Mouse (Mus musculus) cortical plate, adult 2 months (tissue): ENCODE measurements around the gene Magi1. TPM values are rescaled to one million over a fixed set of nuclear protein-coding genes. Genes with fewer than 3 reads are reported as not detected.
A peak's percentile ranks its signal among the peaks of the same experiment; 100 is the strongest.
"Not testable (repeated sequence)": the region's sequence is repeated elsewhere in the genome, so short reads cannot be mapped to it uniquely, and the experiment has no call there.

Source experiments
- H3K27ac ChIP-seq: fragments of 200-500 bp; 2 replicates; pipeline ENCODE4 v1.5.1; 2012; ENCODE audit warnings: low read length, control low read depth, inconsistent platforms; ENCODE audit not compliant: insufficient read depth
- H3K4me1 ChIP-seq: fragments of 200-500 bp; 2 replicates; pipeline ENCODE4 v1.6.1; 2011; ENCODE audit warnings: low read length; ENCODE audit not compliant: control insufficient read depth, insufficient read depth
- H3K4me3 ChIP-seq: fragments of 200-500 bp; 2 replicates; pipeline ENCODE4 v1.5.1; 2011; ENCODE audit warnings: mild to moderate bottlenecking, low read length, control low read depth; ENCODE audit not compliant: insufficient read depth
- CTCF ChIP-seq: fragments of 200-500 bp; IDR thresholded peaks from 2 replicates; pipeline ENCODE4 v1.5.1; 2011; ENCODE audit warnings: mild to moderate bottlenecking, control low read depth, low read length; ENCODE audit not compliant: insufficient read depth; ENCODE audit errors: extremely low read depth
- POLR2A ChIP-seq: fragments of 200-500 bp; IDR thresholded peaks from 2 replicates; pipeline ENCODE4 v1.6.1; 2011; ENCODE audit warnings: mild to moderate bottlenecking, low read length, control low read depth; ENCODE audit not compliant: insufficient read depth; ENCODE audit errors: extremely low read depth
- polyA plus RNA-seq: library from polyadenylated mRNA; depleted of rRNA; stranded (reverse); fragments of >200 nt; gene quantifications from 2 replicates; pipeline ENCODE4 v1.2.3, GENCODE M21; 2012

Magi1 gene
- polyA plus RNA-seq, 1 experiment, result 39.5 TPM

DNA sequence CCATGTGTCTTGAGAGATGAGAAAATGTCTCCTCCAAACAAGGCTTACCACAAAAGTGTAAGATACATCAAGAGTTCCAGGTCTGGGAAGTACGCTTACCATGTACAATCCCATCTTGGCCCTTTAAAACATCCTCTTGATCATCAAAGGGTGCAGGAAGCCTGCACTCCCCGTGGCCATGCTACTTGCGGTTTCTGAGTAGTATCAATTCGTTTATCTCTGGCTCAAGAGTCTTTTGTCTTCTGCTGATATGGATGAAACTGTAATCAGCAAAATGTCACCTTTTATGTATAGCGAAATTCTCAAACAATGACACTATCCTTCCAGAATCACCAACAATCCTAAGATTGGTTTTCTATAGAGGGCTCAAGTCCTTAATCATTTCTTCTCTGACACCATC, 261.3 kb downstream of the Magi1 start:
- no peak overlapping the region for H3K27ac ChIP-seq
- no peak for TF ChIP-seq CTCF
- no peak for TF ChIP-seq POLR2A
- no peaks in the 10 kb centered on the region for H3K4me1 ChIP-seq
- no peak overlapping the region for H3K4me3 ChIP-seq

DNA sequence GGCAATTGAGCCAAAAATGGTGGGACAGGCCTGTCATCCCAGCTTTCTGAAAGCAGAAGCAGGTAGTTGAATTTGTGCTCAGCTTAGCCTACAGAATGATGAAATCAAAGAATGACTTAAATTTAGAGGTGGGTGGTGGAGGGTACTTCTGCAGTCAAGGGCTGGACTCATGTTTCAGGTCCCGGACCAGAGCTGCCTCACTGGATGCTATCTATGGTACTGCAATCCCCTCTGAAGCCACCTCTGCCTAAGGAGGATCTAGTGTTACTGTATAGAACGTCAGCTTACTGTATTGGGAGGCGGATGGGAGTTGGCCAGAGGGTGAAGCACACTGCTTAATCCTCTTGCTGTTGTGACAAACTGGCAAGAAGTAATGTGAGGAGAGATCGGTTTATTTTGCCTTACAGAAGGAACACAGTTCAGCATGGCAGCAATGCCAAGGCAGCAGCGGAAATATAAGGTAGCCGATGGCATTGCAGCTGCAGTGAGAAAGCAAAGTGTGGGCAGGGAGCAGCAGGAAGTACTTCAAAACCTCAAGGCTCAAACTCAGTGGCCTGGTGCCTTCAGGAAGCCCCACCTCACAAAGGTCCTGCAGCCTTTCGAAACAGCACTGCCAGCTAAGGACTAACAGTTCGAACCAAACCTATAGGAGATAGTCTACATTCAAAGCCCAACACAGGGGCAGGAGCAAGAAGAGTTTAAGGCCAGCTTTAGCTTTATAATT, 262.3 kb downstream of the Magi1 start:
- H3K4me1 ChIP-seq, result no peaks in the 10 kb centered on the region
- no peak overlapping the region for H3K4me3 ChIP-seq
- TF ChIP-seq CTCF, result no peak
- no peak for TF ChIP-seq POLR2A
- no peak overlapping the region for H3K27ac ChIP-seq

DNA sequence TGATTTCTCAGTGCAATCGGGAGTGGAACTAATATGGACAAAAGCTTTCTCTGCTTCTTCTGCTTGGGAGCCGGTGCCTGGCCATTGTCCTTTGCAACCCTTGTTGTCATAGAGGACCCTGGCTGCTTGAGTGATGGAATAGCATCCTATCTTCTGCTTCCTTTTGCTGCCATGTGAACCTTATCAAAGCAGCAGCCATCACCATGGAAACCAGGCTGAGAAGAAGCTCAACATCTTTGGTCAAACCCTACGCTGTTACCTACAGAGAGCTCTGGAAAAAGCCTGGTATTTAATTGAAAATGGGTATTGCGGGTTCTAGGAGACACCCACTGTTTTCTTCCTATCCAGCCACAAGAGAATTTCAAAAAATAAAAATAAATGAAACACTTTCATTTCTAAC, 263.2 kb downstream of the Magi1 start:
- Histone ChIP-seq H3K27ac (no peak overlapping the region), H3K4me3 (no peak overlapping the region), H3K4me1 (no peaks in the 10 kb centered on the region)
- TF ChIP-seq CTCF (no peak), POLR2A (no peak)

DNA sequence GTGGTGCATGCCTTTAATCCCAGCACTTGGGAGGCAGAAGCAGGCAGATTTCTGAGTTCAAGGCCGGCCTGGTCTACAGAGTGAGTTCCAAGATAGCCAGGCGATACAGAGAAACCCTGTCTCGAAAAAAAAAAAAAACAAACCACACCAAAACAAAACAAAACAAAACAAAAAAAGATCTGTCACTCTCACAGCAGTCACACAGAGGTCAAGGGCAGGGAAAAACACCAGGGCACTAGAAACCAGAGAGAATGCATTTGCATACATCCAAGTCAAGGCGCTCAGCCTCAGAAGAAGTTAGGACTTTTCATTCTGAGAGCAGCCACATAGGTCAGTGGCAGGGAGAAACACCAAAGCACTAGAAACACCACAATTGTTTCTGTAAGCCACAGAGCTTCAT, 263.8 kb downstream of the Magi1 start:
- no peaks in the 10 kb centered on the region for H3K4me1 ChIP-seq
- H3K4me3 ChIP-seq, result no peak overlapping the region
- TF ChIP-seq POLR2A, result no peak
- no peak for TF ChIP-seq CTCF
- H3K27ac ChIP-seq, result no peak overlapping the region

DNA sequence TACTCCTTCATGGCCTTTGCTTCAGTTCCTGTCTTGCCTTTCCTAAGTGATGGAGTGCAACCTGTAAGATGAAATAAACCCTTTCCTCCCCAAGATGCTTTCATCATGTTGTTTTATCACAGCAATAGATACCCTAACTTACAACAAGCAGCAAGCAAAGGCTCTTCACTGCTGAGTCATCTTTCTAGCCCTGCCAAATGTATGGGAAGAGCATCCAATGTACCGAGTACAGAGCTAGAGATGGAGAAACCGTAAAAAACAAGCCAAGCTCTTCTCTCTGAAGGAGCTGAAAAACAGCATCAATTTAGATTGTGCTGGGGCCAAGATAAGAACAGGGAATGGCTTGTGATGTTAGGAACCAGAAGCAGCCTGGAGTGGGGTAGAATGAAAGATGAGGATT, 270.0 kb downstream of the Magi1 start:
- Histone ChIP-seq H3K27ac (0 out of 2 replicates have a peak overlapping the region, but pooled peaks have one; percentile 17), H3K4me1 (peaks cover 3% of the 10 kb centered on the region; the same call in 1 of the 2 replicates), H3K4me3 (no peak overlapping the region)
- TF ChIP-seq POLR2A, result no peak
- no peak for TF ChIP-seq CTCF

DNA sequence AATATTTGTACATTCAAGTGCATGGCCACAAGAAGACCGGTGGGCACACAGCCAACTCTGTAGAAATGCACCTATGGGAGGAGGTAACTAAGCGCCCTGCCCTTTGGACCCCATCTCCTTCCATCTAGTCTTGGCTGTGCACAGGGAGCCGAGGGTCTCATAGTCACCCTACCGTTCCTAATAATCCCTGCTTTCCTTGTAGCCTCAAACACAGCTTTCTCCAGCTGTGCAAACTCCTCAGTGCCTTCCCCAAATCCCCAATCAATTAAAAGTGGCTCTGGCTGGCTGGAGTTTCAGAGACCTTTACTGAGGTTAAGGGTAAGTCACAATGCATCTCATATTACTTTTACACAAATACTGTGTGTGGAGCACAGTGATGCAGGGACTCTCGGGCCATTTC, 271.8 kb downstream of the Magi1 start:
- peaks cover 3% of the 10 kb centered on the region; the same call in 1 of the 2 replicates for H3K4me1 ChIP-seq
- no peak overlapping the region for H3K4me3 ChIP-seq
- no peak for TF ChIP-seq CTCF
- TF ChIP-seq POLR2A, result no peak
- no peak overlapping the region for H3K27ac ChIP-seq

DNA sequence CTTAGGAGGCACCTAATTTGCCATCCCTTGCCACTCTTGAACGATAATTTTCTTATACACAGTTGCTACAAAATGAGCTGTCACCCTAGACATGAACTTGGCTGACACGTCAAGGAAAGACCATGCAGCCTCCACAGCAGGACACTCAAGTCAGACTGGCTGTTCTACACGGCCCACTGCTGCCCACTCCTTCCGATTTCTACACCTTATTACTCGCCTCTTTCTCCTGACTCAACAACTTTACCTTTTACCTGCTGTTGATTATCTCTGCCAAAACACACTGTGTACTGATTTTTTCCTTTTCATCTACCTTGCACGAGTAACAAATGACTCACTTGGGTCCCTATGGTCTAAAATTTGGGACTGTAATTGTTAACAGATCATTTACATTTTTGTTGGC, 272.2 kb downstream of the Magi1 start:
- TF ChIP-seq CTCF (no peak), POLR2A (no peak)
- H3K4me3 ChIP-seq, result no peak overlapping the region
- H3K27ac ChIP-seq, result no peak overlapping the region
- H3K4me1 ChIP-seq, result peaks cover 3% of the 10 kb centered on the region; the same call in 1 of the 2 replicates

DNA sequence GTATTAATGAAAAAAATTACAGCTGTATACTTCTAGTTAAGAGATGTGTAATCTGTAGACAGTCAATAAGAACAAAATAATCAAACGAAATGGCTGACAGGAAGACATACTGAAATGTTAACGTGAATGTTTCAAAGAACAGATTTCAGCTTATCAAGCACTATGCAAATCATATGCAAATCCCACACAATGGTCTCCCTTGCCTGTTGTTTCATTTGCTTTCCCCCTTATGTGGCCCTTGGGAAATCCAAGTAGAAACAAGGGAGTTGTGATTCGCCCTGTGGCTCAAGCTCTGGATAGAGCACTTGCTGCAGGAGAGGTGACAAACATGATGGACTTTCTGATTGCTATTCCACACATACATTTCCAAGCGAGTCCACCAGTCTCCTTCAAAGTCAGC, 275.1 kb downstream of the Magi1 start:
- TF ChIP-seq POLR2A (no peak), CTCF (no peak)
- H3K4me1 ChIP-seq, result peaks cover 1% of the 10 kb centered on the region; the same call in 1 of the 2 replicates
- H3K27ac ChIP-seq, result no peak overlapping the region
- H3K4me3 ChIP-seq, result no peak overlapping the region

DNA sequence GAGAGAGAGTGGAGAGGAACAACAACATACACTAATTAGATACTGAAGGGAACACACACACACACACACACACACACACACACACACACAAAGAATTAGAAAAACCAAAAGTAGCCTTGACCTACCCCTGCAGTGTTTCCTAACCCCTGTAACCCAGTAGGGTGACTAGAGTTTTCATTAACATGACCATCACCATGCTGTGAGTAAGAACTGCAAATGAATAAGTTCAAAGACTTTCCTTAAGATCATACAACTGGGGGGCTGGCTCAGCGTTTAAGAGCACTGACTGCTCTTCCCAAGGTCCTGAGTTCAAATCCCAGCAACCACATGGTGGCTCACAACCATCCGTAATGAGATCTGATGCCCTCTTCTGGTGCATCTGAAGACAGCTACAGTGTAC, 280.1 kb downstream of the Magi1 start:
- H3K4me3 ChIP-seq, H3K27ac ChIP-seq, H3K4me1 ChIP-seq: not testable (repeated sequence)

DNA sequence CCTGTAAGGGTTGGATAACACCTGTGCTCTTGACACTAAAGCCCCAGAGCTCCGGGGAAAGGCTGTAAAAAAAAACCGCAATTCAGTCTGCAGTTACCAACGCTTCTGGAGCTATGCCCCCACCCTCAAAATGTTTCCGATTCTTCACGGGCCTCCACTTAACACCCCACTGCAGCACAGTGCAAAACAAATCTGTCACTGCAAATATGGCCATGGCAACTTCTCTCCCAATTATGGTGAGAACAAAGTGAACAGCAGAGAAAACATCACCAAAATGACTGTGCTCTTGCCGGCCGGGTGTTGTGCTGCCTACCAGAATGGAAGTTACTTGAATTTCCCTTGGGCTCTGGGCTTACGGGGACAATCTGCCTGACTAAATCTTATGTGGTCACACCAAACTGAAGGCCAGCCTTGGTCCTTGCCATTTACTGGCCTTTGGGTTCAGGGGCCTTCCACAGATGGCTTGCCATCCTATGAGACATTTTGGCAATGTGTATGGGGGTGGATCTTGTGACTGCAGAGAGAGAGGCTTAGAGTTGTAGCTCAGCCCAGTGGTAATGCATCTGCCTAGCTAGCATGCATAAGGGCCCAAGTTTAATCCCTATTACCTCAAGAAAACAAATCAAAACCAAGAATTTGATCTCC, 286.8 kb downstream of the Magi1 start:
- Histone ChIP-seq H3K4me3 (no peak overlapping the region), H3K4me1 (no peaks in the 10 kb centered on the region), H3K27ac (no peak overlapping the region)
- TF ChIP-seq POLR2A (no peak), CTCF (no peak)

DNA sequence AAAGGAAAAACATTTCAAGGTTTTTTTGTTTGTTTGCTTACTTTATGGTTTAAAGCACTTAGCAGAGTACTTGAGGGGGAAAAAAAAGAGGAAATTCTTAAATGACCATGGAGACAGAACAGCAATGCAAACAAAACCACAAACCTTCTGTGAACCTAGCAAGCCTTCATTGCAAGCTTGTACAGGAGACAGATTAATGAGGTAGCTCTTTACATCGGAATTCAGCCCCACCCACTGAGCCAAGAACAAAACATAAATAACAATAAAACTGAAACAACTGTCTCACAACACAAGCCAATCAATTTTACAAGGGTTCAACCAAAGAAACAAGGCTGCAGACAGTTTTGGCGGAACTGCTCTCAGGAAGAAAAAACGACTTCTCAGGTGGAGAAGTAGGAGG, 296.2 kb downstream of the Magi1 start:
- Histone ChIP-seq H3K4me1 (no peaks in the 10 kb centered on the region), H3K27ac (no peak overlapping the region), H3K4me3 (no peak overlapping the region)
- TF ChIP-seq POLR2A (no peak), CTCF (no peak)
